9 mouse cellular contexts compared by ENCODE assay signal in genomic region chrX:102031851-102032250, GRCm38 (mm10). TPM values are rescaled to one million over a fixed set of nuclear protein-coding genes. Genes with fewer than 3 reads are reported as not detected.
DNase-seq lines count a peak whose midpoint lies in the region; ATAC-seq and TF ChIP-seq lines count a peak whose summit lies in the region.
"Had no signal": no experiment of that assay in that cellular context is flagged by ENCODE, and none has a peak within 500 bp of the region (broad histone marks: within the 10 kb centered on the region; RNA-seq: fewer than 3 reads in every experiment).

No protein-coding gene starts in this region.

- no peak overlapping the region for H3K4me2 ChIP-seq in liver, postnatal 0 days (ENCODE audit: low read depth, low read length)

- peak; percentile 40; the same call in 1 of the 2 replicates for ATAC-seq in liver, postnatal 0 days
- ATAC-seq: Patski had no signal

- WGBS in liver, postnatal 0 days (ENCODE audit: insufficient replicate concordance) = 36% methylated on average over 6 of the region's 6 CpGs

- 0 out of 2 replicates have a peak, but pooled peaks cover 2% of the 10 kb centered on the region for H3K27me3 ChIP-seq in liver, postnatal 0 days (ENCODE audit: insufficient read depth, low read length)
- H3K27me3 ChIP-seq: Patski had no signal

- H3K4me1 ChIP-seq in liver, postnatal 0 days (ENCODE audit: insufficient read depth) = 0 out of 2 replicates have a peak, but pooled peaks cover 2% of the 10 kb centered on the region

- peak; percentile 96 for DNase-seq in heart, adult 11 months
- DNase-seq in heart, postnatal 25 days (ENCODE audit: low spot score) = no peak
- peak; percentile 91 for DNase-seq in CD4-positive, CD25-positive, alpha-beta regulatory T cell, adult 2 months (ENCODE audit: low read depth, low spot score)
- DNase-seq in c-Kit-positive CD71-negative TER-119-negative erythroid progenitor cells, embryonic 14.5 days (ENCODE audit: low read depth) = peak; percentile 37
- peak; percentile 41 for DNase-seq in liver, postnatal 0 days
- peak; percentile 81 for DNase-seq in retina, postnatal 1 day
- DNase-seq in cerebellum, adult 11-12 months = no peak
- DNase-seq in cerebellum, postnatal 36 days = no peak

- no peaks in the 10 kb centered on the region for H3K36me3 ChIP-seq in liver, postnatal 0 days (replicated peaks; ENCODE audit: insufficient read depth, low read length)

- no peak overlapping the region for H3K4me3 ChIP-seq in liver, postnatal 0 days (ENCODE audit: low read depth, low read length)

- no peaks in the 10 kb centered on the region for H3K9me3 ChIP-seq in liver, postnatal 0 days (ENCODE audit: low read length)

- intact Hi-C loops in heart, postnatal 25 days (cut with DNase I) = no loop called here

- TF ChIP-seq CTCF in liver, postnatal 0 days (IDR thresholded peaks at IDR 0.05; ENCODE audit: low read depth) = no peak

- TF ChIP-seq EP300 in liver, postnatal 0 days (IDR thresholded peaks at IDR 0.05; ENCODE audit: low read depth) = no peak

- no peak overlapping the region for H3K27ac ChIP-seq in liver, postnatal 0 days (ENCODE audit: low read depth)

- no peak overlapping the region for H3K9ac ChIP-seq in liver, postnatal 0 days (replicated peaks)

RNA-seq across cellular contexts. Expression of gene Rtl5, which starts 39.3 kb away (rescaled TPM):
- total RNA-seq in heart, postnatal 25 days (2021) = 1 to 10 TPM; 1.4 to 1.8 TPM
- polyA plus RNA-seq in liver, postnatal 0 days (2015; fragmentation: Nextera tagmentation; extraction: Ambion mirVana) = 0.22 and 0.32 TPM in 2 replicates

Comparison
In these comparisons a context has a peak if more than half of its experiments do, and no peak if none do; other contexts are left out.
1. DNase-seq: peak in heart, adult 11 months (single experiment), CD4-positive, CD25-positive, alpha-beta regulatory T cell, adult 2 months (single experiment), c-Kit-positive CD71-negative TER-119-negative erythroid progenitor cells, embryonic 14.5 days (single experiment), liver, postnatal 0 days (single experiment) and retina, postnatal 1 day (single experiment); none in heart, postnatal 25 days (single experiment), cerebellum, adult 11-12 months (single experiment) and cerebellum, postnatal 36 days (0 of 2).